Mouse (Mus musculus) urinary bladder, adult 2 months (tissue): Measurements from ENCODE around the gene Ankfy1. TPM values are rescaled to one million over a fixed set of nuclear protein-coding genes. Genes with fewer than 3 reads are reported as not detected.
A peak's percentile ranks its signal among the peaks of the same experiment; 100 is the strongest.

Experiments
- DNase-seq: peaks from one replicate; pipeline ENCODE4 v3.0.0; 2022; ENCODE audit warnings: low spot score
- polyA plus RNA-seq: library from polyadenylated mRNA; depleted of rRNA; stranded (reverse); fragments of >200 nt; gene quantifications from 2 replicates; pipeline ENCODE4 v1.2.3, GENCODE M21; 2012; rRNA removed

Gene Ankfy1
- polyA plus RNA-seq, 1 experiment: 33.8 TPM

GRCm38 (mm10) chr11:72795455-72796295, 105.9 kb downstream of the Ankfy1 start, which contains the start of the genes Cyb5d2 and Zzef1:
Cyb5d2 (minus strand) TSS chr11:72796142.
Zzef1 (plus strand) TSS chr11:72796226.
- DNase-seq: peak; percentile 85

- DNase-seq: no peak
Observed at GRCm38 (mm10) chr11:72796296-72796687, 106.5 kb downstream of the Ankfy1 start.

- no peak for DNase-seq
Observed at GRCm38 (mm10) chr11:72796773-72797338, 107.0 kb downstream of the Ankfy1 start.

GRCm38 (mm10) chr11:72798112-72798511, 108.3 kb downstream of the Ankfy1 start:
- no peak for DNase-seq

DNA sequence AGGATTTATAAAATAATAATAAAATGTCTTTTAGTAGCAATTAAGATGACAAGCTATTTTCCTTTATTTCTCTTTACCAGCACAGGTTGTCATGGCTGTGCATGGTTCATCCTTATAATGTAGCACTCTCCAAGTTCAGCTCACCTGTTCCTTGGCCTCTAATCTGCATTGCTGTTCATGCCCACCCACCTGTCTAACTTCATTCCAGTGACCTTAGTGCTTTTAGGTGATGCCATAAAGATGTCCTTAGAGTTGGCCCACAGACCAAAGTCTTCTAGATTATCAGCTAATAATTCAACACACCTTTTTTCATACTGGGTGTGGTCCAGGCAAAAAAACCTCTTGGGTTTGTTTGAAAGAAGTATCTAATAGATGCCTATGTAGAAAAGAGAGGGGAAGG, 111.4 kb downstream of the Ankfy1 start:
- no peak for DNase-seq

DNA sequence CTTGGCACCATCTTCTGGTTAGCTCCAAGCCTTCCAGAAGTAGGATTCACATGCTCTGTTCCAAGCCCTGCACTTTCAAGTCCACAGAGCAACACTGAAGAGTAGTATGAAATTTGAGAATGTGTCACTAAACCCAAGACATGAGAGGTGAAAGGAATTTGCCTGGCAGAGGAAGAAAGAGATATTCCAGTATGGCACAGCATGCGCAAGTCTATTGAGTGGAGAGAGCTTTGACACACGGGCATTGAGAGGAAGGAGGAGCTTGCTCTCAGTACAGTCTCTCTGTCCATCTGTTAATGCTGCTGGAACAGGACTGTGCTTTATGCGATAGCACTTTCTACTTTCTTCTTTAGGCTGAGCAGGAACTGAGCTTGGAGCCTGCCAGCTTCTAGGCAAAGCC, 113.2 kb downstream of the Ankfy1 start:
- DNase-seq: no peak

GRCm38 (mm10) chr11:72804586-72804985, 114.8 kb downstream of the Ankfy1 start:
- DNase-seq: no peak

DNA sequence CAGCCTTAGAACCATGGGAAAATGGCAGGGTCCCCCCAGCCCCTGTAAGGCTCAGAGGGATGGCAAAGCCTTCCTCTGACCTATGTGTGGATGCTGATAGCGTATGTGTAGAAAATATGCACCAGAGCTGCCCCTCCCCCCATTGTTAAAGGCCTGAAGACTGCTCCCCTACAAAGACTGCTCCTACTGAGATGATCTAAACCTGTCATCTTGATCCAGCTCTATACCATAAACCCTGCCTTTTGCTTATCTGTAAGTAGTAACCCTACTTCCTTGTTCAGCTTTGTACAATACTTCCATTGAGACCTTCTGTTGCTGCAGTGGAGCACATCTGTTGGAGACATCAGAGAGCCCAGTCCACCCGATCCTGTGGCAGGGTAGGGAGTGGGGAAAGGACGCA, 115.4 kb downstream of the Ankfy1 start:
- no peak for DNase-seq

DNA sequence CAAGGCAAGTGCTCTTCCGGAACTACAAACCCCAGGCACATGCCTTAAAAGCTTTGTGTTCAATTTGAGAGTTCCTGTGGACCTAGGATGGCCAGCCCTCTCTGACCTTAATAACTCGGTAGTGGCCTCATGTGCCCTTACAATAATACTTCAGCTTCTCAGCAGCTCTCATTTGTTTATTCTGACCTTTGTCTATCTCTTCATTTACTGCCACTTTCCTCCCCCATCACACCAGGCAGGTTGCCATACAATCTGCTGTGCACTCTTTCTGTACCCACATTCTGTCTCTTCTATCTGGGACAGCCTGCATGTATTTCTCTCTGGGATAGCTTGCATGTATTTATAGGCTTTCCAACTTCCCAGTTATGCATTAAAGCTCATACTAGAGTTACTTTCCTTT, 116.8 kb downstream of the Ankfy1 start:
- no peak for DNase-seq

DNA sequence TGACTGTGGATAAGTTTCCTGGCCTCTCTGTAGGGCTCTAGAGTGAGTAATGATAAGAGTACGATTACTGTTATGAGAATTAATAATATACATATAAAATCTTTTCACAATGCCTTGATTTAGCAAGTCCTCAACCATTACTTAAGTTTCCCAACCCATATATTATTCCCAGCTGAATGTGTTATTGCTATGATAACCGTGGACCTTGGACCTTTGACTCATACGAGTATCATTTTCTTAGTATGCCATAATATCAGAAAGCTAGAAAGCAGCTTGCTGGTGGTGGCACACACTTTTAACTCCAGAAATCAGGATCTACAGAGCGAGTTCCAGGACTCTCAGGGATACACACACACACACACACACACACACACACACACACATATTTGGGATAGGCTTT, 118.2 kb downstream of the Ankfy1 start:
- DNase-seq: no peak

- no peak for DNase-seq
Observed at GRCm38 (mm10) chr11:72813687-72814086, 123.9 kb downstream of the Ankfy1 start.

- DNase-seq: no peak
Observed at GRCm38 (mm10) chr11:72814188-72814587, 124.4 kb downstream of the Ankfy1 start.

DNA sequence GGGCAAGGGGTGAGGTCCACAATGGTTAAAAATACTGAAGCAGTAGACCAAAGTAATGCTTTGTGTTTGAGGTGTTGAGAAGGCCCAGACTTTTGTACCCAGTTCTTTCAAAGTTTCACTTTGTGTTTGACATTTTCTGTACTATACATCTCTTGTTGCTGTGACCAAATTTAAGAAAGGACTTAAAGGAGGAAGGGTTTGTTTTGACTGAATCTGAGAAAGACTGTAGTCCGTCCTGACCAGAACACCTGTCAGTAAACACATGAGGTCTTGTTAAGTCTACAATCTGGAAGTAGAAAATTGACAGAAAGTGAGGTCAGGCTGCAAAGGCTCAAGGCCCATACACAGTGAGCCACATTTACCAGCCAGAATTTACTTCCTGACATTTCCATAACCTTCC, 127.1 kb downstream of the Ankfy1 start:
- no peak for DNase-seq

DNA sequence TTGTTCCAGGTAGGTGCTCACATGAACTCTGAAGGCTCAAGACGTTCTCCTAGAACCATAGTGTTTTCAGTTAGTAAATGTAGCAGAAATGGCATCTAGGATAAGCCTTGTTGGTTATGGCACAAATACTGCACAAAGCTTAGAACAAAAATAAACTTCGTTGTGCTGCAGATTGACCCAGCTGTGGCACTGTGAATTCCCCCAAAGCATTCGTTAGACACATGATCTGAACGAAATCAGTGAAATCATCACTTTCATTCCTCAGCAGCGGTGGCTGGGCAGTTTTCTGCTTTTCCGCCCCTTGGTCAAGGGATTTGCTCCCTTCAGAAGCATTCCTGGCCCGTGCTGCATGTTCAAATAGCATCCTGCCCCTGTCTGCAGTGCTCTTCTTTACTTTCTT, 128.3 kb downstream of the Ankfy1 start:
- DNase-seq: no peak

GRCm38 (mm10) chr11:72821041-72821440, 131.2 kb downstream of the Ankfy1 start:
- no peak for DNase-seq

Other genes with a start within 250 kb of the Ankfy1 start
- gene Mybbp1a, start 248.7 kb upstream of the Ankfy1 start, polyA plus RNA-seq: 55.1 and 75.5 TPM in 2 replicates
- 17.9 and 20.1 TPM in 2 replicates for gene Spns2, start 200.1 kb upstream of the Ankfy1 start, polyA plus RNA-seq
- gene Spns3, start 139.5 kb upstream of the Ankfy1 start, polyA plus RNA-seq: 0.45 and 0.46 TPM in 2 replicates
- gene Ube2g1, start 82.7 kb upstream of the Ankfy1 start, polyA plus RNA-seq: 32.1 and 32.9 TPM in 2 replicates
- gene Cyb5d2, start 106.1 kb downstream of the Ankfy1 start, polyA plus RNA-seq: 7.6 and 9.6 TPM in 2 replicates
- gene Zzef1, start 106.2 kb downstream of the Ankfy1 start, polyA plus RNA-seq: 18.3 and 24.1 TPM in 2 replicates